Mouse (Mus musculus): ENCODE data around the gene Stx17.

Gene Stx17

DNA sequence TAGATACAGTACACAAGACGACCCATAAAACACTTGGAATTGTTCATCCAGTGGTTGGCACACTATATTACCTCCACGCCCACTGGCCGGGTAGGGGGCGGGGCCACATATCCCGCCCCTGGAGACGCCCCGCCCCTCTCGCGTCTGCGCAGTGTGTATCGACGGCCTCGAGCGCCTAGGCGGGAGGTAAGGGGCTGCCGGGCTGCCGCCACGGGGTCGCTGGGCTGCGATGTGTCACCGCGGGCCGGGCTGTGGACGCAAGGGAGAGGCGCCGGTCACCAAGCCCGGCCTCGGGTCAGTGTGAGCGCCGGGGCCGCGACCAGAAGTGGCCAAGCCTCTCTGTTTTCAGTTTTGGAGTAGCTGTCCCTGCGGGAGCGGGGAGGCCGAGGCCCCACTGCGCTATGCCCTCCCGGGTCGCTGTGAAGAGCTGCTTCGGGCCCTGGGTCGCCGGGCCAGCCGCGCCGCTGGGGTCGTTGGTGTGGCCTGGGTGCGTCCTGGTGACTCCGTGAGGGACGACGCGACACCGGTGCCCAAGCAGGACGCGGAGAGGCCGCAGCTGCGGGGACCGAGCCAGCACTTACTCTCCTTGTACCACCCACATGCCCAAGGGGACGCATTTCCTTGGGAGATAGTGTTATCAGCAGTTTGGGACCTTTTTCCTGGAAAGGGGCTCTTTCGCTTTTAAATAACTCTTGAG, at the start of gene Stx17:
Gene Stx17 (plus strand): TSS at position 143 of the 697 bp plus-strand sequence.
- DNase-seq (ENCODE audit: low read depth, low spot score), result peak; percentile 36

DNA sequence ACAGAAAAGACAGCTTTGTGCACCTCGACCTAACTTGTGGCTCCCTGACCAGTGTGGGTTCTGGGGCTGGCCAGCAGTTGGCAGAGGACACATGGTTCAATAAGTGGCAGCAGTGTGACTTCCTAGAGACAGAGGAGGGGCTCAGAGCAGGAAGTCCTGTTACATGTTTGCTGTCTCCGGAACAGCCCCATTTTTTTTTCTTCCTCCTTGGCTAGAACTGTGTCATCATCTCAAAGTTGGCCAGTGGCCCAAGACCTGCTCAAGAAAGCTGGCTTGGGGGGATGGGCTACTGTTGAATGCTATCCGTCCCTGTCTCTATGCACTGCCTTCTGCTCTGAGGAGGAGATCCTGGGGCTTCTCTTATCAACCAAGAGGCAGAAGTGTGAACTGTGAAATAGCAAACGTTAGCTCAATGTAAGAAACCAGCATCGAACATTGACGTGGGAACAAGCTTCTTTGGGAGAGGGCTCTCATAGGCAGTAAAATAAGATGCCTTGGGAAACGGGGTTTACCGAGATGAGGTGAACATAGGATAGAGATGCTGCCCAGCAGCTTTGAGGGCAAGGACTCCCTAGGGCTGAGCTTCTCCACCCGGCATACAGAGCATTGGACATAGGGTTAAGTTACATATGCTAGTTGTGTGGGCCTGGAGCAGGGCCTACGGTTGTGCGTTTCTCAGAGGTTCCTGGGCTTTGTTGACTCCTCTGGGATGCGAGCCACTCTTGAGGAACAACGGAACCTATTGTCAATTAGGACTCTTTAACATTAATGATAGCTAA, 47.8 kb upstream of the Stx17 start:
- DNase-seq (ENCODE audit: low read depth, low spot score), result no peak

DNA sequence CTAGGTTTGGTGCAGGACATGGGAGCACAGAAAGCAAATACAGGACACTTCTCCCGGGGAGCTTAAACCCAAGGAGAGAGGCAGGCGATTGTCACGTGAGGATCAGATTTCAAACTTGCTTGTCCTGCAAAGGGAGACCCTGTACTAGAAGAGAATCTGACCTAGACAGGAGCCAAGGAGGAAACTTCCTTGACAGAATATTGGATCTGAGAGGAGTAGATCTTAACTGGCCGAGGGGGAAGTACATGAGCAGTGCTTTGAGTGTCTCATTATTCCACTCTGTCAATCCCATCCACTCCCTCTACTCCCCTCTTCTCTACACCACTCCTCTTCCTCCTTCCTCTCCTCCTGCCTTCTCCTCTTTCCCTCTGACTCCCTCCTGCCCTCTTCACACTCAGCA, 46.5 kb upstream of the Stx17 start:
- DNase-seq (ENCODE audit: low read depth, low spot score), result no peak

DNA sequence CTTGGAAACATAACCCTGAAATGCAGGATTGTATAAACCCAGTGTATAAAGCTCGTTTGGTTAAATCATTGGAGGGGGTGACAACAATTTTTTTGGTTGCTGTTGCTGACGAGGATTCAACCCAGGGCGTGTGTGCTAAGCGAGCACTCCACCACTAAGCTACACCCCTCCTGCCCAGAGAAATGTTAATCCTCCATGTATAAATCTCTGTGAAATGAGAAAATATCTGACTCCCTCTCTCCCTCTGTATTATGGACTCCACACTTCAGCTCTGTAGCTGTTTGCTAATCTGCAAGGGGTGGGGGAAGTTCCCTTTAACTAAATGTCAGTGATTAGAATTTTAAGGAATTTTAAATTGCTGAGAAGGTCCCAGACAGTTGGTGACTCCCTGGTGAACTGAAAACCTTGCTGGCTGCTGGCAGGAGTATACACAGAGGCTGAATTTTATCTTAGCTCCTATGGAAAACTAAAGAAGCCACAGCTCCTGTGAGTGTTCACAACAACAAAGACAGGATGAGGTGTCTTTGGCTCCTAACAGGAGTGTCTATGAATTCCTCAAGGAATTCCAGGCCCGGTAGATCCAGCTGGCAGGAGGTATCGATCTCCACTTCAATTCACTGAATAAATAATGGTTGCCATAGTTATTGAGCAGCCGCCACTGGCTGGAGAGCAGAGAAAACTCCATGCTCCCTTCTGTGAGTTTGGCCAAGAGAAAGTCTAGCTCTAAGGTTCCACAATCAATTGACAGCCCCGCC, 45.3 kb upstream of the Stx17 start:
- no peak for DNase-seq (ENCODE audit: low read depth, low spot score)

DNA sequence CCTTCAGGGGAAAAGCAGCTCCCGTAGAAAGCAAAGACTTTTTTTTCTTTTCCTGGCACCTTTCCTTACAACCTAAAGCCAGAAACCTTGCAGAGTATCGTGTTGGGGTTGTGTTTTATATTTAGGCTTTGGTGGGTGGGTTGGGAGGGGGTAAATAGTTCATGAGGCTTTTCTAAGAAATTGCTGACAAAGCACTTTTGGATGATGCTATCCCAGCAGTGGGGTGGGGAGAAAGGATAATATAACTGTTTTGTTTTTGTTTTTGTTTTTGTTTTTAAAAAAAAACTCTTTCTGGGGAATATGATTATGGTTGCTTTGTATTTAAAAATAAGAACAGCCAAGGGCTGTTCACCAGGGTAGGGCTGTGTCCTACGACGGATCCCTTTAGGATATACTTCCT, 41.3 kb upstream of the Stx17 start:
- no peak for DNase-seq (ENCODE audit: low read depth, low spot score)

DNA sequence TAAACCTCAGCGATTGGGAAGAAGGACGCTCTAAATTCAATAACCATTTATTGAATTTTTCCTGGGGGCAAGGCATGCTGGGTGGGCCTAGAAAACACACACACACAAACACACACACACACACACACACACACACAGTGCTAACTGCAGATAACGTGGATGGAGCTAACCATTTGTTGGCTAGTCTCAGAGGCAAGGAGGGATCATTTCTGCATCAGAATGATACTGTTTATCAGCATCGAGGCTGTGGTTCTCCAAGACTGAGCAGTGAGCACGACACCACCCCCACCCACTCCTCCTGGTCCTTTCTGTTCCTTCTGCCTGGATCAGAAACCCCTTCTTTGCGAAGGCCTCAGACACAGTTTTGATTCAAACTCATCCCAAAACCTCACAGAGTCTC, 38.1 kb upstream of the Stx17 start:
- no peak for DNase-seq (ENCODE audit: low read depth, low spot score)

DNA sequence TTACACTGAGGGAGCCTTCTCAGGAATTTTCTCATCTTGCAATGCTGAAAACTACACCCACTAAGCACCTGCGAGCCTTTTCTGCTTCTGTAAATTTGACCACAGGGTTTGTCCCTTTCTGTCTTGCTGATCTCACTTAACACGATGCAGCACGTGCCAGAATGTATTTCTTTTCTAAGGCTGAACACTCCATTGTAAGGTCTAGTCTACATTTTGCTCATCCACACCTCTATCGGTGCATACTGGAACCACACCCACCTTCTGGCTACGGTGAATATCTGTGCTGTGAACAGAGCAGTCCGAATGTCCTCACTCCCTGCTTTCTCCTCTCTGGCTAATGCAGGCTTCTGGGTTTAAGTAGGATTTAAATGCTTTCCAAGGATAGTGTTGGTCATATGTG, 37.2 kb upstream of the Stx17 start:
- no peak for DNase-seq (ENCODE audit: low read depth, low spot score)

DNA sequence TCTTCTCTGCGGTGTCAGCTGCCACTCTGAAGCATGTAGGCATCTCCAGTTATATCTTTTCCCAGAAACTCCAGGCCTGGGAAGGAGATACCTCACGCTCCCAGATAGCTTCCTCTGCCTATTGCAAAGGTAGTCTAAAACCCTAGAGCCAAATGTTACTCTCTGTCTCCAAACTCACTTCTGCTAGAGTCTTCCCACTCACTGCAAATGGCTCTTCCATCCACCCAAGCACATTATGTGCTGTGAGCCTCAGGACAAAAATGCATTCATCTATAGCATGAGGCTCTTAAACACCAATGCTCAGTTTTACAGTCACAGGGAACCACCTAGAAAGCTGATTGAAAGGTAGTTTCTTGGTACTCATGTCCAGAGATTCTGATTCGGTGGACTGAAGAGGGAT, 31.5 kb upstream of the Stx17 start:
- no peak for DNase-seq (ENCODE audit: low read depth, low spot score)

DNA sequence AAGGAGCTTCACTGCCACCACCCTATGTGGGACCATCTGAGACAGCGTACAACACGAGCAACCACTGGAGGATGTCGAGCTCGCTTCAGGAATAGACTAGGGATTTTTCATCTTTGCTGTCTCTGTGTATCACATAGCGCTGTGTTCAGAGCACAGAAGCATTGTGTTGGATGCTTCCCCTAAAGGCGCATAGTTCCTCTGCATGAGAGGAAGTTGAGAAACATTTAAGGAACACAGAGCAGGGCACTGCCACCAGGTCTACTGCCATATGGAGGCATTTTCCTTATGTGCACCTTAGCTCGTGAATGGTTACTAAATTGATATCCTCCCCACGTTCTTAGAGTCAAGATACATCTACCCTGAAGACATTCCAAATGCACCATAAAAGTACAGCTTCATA, 24.5 kb upstream of the Stx17 start:
- DNase-seq (ENCODE audit: low read depth, low spot score), result no peak

DNA sequence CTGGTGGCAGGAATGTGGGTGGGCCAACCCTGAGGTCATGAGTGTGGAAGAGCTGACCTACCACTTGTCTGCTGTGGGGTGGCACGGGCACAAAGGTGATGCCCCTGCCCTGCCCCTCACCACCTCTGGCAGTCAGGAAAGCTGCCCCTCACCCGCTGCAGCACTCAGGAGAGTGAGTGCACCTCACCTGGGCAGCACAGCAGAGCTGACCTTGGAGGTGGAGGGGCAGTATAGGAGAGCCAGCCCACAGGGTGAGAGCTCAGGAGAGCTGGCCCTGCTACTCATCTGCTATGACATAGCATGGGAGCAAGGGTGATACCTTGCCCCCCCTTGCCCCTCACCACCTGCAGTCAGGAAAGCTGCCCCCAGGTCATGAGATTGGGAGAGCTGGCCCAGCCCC, 22.7 kb upstream of the Stx17 start:
- DNase-seq (ENCODE audit: low read depth, low spot score), result no peak

DNA sequence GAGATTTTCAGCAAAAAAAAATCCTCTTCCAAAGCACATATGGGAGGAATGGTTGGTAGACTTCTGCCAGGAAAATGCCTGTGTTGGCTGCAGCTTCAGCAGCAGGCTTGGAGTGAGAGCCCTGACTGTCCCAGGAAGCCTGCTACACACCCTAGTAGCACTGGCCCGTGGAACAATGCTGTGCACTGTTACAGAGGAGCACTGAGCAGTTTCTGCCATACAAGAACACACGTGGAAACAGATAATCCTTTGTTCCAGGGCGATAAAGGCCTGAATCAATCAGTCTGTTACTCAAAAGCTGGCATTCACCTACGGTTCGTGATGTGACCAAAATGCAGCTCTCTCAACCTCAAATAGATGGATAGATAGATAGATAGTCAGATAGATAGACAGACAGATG, 19.3 kb upstream of the Stx17 start:
- no peak for DNase-seq (ENCODE audit: low read depth, low spot score)

DNA sequence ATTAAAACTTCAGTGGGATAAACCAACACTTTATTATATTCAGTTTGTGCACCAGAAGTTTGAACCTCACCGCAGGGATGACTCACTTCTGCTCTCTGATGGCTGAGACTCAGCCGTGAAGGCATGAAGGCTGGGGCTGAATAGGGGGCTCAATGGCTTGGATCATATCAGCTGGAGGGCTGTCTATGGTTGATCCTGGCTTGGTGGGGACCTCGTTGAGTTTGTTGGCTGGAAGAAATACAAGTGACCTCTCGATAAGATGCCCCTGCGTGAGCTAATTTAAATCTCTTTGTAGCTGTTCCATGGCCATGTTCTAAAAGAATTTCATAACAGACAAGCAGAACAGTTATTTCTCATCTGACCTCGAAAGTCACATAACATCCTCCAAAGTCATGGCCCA, 17.6 kb upstream of the Stx17 start:
- no peak for DNase-seq (ENCODE audit: low read depth, low spot score)

DNA sequence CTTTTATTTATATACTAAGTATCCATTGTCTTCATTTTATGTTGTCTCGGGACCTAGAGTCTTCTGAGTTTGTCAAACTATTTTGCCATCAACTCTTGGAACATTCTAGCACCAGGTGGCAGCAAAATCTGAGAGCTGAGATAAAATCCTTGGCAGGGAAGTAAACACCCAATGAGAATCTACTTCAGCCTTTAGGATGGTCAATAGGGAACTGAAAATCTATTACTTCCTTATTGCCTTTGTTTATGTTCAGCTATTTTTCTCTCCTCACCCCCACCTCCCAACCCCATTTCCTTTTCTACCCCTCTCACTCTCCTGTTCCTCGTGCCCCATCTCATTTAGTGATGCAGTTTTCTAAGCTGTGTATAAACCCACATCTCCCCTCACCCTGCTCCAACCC, 16.1 kb upstream of the Stx17 start:
- no peak for DNase-seq (ENCODE audit: low read depth, low spot score)

DNA sequence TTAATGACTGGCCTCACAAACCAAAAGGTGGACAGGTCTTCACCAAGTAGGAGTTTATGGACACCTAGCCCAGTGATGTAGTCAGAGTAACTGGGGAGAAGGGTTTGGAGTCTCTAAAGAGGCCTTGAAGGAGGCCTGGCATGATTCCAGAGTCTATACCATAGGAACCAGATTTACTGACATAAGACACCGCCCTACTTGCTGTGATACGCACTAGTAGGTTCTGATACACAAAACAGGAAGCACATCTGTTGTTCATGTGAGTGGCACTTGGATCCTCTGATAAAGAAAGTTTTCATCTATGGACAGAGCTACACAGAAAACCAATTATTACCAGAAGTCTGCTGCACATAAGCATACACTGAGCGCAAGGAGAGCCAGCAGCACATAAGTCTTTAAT, 14.4 kb upstream of the Stx17 start:
- no peak for DNase-seq (ENCODE audit: low read depth, low spot score)

DNA sequence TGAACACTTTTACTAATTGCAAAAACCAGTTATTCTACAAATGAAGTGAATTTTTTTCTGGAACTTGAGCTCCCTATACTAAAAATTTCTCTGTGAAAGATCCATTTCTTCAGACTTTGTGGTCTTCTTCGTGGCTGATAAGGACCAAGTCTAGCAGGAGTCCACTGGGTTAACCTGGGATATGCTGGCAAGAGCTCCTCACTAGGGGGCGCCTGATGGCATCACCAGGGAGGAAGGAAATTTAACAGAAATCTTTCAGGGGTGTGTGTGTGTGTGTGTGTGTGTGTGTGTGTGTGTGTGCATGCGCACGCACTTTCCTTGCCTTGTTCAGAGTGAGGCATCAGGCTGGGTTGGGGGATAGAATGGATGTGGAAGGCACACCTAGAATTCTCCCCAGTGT, 8.5 kb upstream of the Stx17 start:
- no peak for DNase-seq (ENCODE audit: low read depth, low spot score)

DNA sequence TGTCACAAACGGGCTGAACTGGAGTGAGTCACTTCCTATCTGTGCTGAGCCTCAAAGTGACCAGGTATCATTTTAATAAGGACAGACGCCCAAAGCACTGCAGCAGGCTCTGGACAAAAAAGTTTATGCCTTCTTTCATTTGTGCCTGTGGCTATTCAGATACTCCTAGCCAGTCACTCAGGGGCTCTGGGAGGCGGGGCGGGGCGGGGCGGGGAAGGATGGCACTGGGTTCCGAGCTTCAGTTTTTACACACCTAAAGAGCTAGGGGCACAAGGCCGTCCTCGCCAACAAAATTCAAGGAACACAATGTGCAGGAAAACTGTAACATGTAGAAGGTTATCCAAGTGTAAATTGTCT, 321 bp upstream of the Stx17 start:
- DNase-seq (ENCODE audit: low read depth, low spot score), result no peak

DNA sequence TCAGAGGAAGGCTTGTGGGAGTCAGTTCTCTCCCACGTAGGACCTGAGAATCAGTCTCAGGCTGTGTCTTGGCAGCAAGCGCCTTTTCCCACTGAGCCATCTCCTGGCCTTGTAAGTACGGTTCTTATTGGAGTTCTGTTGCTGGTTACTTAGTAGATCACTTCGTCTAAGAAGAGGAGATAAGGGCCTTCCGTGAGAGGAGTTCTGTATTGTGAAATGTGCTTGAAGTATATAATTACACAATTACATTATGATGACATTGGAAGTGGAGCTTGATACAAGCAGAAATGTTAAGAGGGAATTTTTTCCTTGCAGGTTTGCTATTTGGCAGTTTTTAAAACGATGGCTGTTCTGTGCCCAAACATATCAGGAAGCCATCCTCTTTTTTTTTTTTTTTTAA, 5.6 kb downstream of the Stx17 start:
- DNase-seq (ENCODE audit: low read depth, low spot score), result no peak

DNA sequence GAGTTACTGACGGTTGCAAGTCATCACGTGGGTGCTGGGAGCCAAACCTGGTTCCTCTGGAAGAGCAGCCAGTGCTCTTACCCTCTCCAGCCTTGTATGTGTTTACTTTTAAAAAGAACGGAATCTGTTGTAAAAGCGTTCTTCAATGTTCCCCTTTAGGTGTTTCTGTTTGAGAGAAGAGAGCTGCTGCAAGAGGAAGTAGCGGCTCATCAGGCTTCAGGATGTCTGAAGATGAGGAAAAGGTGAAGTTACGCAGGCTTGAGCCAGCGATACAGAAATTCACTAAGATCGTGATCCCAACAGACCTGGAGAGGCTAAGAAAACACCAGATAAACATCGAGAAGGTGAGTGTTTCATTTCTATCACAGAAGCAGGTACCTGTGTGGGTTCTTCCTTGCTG, 6.9 kb downstream of the Stx17 start:
- no peak for DNase-seq (ENCODE audit: low read depth, low spot score)

DNA sequence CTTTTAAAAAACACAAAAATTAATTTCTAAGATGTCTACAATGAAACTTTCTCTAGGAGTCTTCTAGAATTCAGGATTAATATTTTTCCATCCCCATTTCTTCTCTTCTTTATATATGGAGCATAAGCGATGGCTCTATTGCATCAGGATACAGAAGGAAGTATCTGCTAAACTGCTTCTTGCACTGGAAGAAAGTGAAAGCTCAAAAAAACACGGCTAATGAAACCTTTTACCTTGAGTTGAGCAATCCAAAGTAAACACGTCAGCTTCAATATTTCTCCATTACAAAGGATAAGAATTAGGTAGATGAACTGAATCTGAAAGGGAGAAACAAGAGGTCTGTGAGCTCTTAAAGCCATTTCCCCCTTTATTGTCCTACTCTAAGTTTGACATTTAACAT, 8.0 kb downstream of the Stx17 start:
- no peak for DNase-seq (ENCODE audit: low read depth, low spot score)

DNA sequence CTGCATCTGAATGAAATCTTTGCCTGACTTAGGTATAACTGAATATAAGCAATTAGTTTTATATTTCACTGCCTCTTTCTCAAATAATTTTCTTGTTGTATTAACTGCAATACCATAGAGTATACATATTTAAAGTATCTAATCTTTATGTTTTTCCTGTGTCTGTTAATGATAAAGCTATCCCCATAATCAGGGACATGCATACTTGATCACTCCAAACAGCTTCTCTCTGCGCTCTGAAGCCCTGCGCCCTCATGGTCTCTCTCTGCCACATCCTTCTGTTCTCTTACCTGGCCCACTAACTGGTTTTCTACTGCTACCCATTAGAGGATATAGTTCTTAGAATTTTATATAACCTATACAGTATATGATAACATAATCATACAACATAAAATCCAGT, 24.8 kb downstream of the Stx17 start:
- DNase-seq (ENCODE audit: low read depth, low spot score), result no peak

DNA sequence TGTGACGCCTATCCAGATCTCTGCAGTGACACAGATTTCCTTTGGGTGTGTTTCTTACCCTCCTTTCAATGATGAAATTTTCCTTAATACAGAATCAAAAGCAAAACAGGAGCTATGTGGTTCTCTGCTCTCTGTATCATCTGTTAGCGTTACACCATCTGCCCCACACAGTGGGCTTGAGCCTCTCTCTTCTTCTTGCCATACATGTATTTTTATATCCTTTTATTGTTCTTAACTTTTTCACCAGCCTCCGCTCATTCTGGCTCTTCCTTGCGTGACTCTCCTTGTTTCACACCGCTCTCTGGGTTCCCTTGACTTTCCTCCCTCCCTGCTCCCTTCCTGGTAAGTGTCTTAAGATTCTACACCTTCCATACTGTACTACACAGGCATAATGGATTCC, 28.5 kb downstream of the Stx17 start:
- no peak for DNase-seq (ENCODE audit: low read depth, low spot score)

DNA sequence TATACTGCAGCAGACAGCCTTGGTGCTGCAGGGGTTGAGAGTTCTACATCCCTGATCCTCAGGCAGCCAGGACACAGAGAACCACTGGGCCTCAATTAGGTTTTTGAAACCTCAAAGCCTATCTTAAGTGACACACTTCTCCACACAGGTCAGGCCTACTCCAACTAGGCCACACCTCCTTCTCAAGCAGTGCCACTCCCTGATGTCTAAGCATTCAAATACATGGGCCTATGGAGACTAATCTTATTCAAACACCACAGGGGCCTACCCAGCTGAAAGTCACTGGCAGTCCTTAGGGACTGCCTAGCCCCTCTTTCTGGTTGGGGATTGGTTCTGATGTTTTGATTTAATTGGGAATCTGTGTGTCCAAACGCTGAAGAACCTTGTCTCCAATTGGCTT, 31.1 kb downstream of the Stx17 start:
- no peak for DNase-seq (ENCODE audit: low read depth, low spot score)

DNA sequence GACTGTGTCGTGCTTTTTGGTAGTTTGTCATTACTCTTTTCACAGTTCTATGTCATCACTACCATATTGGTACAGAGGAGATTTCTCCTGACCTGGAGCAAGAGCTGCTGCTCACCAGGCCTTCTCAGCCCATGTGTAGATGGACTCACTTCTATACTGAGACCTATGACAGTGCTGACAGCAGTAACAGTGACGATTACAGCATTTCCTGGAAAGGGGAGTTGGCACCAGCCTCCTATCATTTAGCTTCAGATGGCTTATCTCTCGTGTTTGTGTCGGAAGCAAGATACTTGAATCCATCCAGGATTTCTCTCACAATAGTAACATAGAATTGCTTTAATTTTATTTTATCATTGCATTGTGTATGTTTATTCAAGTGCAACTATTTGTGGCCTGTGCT, 35.7 kb downstream of the Stx17 start:
- no peak for DNase-seq (ENCODE audit: low read depth, low spot score)

Data from brain, embryonic 18.5 days (tissue).